Mouse (Mus musculus) yolk sac, embryonic 10.5 days (tissue): ENCODE measurements at regions not wholly inside any gene's neighbourhood (a gene's known extent, or its start where the extent isn't known, plus 50 kb on each side); places are given as distances from the start of the nearest gene placed in this dataset.

Experiments
- DNase-seq: peaks from one replicate; pipeline ENCODE4 v3.0.0-alpha.2; 2017; ENCODE audit warnings: low spot score

DNA sequence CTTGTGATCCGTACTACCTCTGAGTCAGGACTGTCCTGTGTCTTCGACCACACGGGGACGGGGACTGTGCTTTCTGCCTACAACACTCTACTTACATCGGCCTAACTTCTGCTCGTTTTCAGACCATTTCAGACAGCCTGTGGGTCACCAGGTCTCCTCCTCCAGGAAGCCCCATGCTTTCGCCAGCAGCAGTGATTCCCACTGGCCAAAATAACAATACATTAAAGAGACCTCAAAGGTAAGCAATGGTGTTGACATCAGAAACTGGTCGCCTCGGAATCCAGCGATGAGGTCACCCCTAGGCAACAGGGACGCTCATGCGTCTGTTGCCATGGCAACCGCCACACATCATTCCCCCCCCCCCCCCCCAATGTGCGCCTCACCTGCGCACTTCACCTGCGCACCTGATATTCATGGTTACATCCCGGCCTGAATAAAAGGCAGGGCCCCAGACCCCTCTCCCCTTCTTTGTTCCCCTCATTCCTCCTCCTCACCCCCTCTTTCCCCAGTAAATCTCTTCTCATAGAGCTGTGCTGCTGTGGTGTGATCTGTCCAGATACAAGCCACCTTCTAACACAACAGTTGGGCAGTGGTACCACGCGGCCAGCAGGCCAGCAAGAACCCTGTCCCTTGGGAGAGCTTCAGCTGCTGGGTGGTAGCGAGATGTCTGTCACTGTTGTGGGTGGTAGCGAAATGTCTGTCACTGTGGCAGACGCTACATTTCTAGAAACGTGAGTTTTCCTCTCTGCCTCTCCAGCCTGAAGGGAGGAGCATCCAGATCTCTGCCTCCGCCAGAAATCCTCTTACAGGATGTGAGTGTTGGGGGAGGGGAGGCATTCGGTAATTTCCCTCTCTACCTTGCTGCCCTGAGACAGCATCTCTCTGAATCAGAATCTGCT, 145.0 kb downstream of the Setd4 start:
- no peak for DNase-seq

- DNase-seq, result no peak
These were observed 145.8 kb downstream of the Setd4 start for GRCm38 (mm10) chr16:93458011-93458585.

GRCm38 (mm10) chr16:93456706-93457425, 147.0 kb downstream of the Setd4 start:
- DNase-seq, result no peak

GRCm38 (mm10) chr16:93454080-93454997, 149.5 kb downstream of the Setd4 start:
- peak; percentile 66 for DNase-seq

- DNase-seq, result no peak
These were observed 150.8 kb downstream of the Setd4 start for GRCm38 (mm10) chr16:93453056-93453455.

- no peak for DNase-seq
These were observed 153.0 kb downstream of the Setd4 start for GRCm38 (mm10) chr16:93450896-93451295.

- peak; percentile 34 for DNase-seq
These were observed 153.9 kb downstream of the Setd4 start for GRCm38 (mm10) chr16:93449925-93450324.

DNA sequence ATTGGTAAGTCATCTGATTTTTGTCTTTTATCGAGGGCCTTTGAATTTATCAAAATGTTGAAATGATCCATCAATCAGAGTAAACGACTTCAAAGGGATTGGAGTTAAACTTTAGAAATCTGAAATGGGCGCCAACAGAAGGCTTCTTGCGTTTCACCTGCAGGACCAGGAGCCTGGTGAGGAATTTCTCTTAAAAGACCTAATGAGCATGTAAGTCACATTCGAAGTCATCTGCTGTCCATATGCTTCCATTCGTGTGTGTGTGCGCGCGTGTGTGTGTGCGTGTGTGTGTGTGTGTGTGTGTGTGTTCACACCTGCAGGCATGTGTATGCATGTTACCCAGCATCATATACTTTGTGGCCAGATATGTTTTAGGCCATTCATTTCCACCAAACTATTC, 155.7 kb downstream of the Setd4 start:
- DNase-seq, result no peak

- no peak for DNase-seq
These were observed 156.9 kb downstream of the Setd4 start for GRCm38 (mm10) chr16:93446970-93447369.

- DNase-seq, result no peak
These were observed 157.7 kb downstream of the Setd4 start for GRCm38 (mm10) chr16:93446206-93446605.

DNA sequence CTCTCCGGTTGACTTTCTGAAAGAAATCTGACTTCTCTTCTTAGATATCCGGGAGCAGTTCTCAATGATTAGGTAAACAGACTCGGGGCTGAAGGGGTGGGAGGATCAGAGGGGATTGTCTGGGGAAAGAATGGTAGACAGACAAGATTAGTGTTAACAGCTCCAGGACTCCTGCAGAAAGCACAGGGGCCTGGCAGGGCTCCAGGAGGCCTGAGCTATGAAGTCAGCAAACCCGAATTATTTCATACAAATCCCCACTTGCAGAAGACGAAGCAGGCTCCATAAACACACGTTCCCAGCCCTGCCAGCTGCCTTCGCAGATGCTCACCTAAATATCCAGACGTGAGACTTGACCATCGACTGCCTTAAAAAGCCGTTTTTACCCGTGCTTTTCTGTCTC, 161.0 kb downstream of the Setd4 start:
- peak; percentile 59 for DNase-seq

DNA sequence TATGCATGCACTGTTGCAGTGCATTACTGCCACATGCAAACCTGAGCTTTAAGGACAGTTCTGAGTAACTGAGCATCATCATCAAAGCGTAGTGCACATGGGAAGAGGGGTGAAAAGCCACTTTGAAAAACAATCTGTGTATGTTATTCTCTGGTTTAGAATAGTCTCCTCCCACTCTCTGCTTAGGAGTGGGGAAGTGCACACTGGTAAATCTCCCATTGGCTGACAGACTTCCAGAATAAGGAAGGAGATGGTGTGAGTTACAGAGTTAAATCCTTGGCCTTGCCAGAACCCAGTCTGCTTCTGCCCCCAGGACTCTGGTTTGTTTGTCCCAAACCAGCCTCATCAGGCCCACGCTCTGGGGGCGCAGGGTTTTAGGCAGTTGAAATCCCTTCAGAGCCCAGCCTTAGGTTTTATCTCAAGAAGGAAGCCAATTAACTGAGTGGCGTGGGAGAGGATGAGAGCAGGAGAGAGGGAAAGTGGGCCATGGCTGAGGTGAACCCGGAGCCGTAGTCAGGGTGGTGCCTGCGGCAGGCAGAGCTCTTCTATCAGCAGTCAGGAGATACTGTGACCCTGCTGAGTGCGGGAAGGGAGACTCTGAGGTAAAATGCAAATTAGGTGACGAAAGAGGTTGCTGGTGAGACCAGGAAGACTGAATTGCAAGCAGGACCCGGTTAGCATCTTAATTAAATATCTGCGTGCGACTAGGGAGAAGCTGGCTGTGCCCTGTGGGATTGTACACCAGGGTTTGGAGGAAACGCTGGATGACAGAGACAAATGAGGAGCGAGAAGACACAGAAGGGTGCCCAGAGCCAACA, 166.0 kb downstream of the Setd4 start:
- no peak for DNase-seq

GRCm38 (mm10) chr16:93436732-93437131, 167.1 kb downstream of the Setd4 start:
- no peak for DNase-seq

DNA sequence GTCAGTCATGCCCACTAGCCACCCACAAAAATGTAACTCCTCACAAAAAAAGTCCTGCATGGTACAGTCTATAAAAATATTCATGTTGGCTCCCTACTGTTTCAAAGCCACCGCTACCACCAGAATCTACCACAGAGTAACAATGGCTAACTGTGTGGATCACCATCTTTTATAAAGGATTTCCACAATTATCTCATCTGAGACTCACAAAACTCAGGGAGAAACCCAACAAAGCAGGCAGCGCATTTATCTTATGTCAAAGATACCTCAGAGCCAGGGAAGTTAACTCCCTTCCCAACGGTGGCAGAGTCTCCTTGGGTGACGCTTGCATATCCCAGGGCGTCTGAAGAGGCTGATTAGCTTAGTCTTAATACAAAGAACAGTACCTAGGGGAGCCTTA, 172.5 kb downstream of the Setd4 start:
- DNase-seq, result no peak

DNA sequence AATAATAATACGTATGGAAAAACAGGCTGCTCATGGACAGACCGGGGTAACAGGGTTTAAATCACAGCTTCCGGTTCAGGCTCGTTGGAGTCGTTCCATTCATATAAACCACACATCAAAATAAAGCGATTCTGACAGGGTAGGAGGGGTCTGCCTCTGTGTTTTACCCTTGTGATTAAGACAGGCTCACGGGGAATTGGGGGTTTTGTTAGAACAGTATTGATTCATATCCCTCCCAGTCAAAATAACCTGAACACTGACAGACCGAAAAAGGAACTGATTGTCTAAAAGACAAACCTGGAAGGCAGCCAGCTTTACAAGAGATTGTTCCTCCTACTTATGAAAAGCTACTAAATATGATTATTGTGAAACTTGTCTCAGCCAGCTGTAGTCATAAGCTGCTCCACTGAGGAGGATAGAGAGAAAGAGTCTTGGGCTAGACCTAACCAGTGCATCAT, 174.5 kb downstream of the Setd4 start:
- no peak for DNase-seq

DNA sequence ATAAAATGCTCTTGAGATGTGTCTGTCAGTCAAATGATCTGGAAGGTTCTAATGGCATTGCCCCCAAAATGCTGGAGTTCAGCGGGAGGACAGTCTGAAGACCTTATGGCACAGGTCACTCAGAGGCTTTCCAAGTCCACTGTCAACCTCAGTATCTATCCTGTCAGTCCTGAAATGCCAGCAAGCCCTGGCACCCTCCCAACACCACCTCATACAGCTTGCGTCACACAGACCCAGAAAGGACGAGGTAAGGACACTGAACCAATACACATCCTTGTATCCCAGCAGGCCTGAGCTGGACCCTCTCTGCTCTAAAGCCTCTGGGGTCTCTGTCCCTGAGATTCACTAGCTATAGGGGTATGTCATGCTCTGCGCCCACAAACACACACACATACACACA, 176.6 kb downstream of the Setd4 start:
- DNase-seq, result no peak

- DNase-seq, result no peak
These were observed 178.1 kb downstream of the Setd4 start for GRCm38 (mm10) chr16:93425731-93426130.

DNA sequence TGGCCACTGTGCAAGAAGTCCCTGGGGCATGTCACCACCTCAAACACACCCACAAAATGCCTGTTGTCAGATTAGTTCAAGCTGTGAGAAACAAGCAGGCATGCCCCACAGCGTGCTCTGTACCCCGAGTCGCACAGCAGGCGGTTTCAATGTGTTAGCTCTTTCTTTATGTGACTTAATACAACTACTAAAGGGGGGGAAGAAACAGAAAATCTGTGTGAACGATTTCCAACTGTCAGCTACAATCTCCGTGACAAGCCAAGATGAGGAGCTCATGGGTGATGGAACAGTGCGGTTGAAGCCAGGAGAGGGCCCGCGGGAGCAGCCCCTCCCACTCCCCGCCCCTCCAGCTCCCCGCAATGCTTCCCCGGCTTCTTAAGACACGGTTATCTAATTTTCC, 180.7 kb downstream of the Setd4 start:
- DNase-seq, result peak; percentile 7

DNA sequence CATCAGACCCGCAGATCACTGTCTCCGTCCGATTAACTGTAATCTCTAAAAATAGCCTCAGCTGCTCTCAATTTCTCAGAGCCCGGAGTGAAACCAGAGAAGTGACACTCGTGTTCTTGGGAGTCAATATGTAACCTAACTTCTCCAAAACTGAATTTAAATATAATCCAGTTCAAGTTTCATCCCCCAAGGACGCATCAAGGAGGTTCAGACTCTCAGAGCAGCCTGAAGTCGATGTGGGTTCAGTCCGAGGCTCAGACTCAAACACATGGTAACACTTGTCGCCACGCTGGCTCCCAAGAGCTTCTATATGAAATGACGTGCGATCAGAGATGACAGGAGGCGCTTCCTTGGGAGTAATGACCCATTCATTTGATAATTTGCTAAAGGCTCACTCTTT, 181.6 kb downstream of the Setd4 start:
- DNase-seq, result no peak

GRCm38 (mm10) chr16:93418246-93418645, 185.6 kb downstream of the Setd4 start:
- no peak for DNase-seq

GRCm38 (mm10) chr16:93417831-93418230, 186.0 kb downstream of the Setd4 start:
- DNase-seq, result no peak
